Mouse (Mus musculus): ENCODE data around the gene Fam135a. TPM values are rescaled to one million over a fixed set of nuclear protein-coding genes. Genes with fewer than 3 reads are reported as not detected.

The Fam135a gene
- polyA plus RNA-seq, 1 experiment from 2014 or later: 31.4 TPM

- Histone ChIP-seq H3K4me2 (no peak overlapping the region), H3K9me3 (ENCODE audit: low read depth, low read length) (no peaks in the 10 kb centered on the region), H3K9ac (no peak overlapping the region), H3K27ac (ENCODE audit: low read depth) (no peak overlapping the region), H3K36me3 (ENCODE audit: insufficient read depth) (peaks cover 10% of the 10 kb centered on the region; the same call in 1 of the 2 replicates), H3K4me3 (ENCODE audit: low read depth, low read length) (no peak overlapping the region), H3K27me3 (ENCODE audit: insufficient read depth, low read length) (no peaks in the 10 kb centered on the region), H3K4me1 (ENCODE audit: insufficient read depth) (no peaks in the 10 kb centered on the region)
- DNase-seq (no peak), ATAC-seq (ENCODE audit: insufficient read depth) (no peak)
- TF ChIP-seq CTCF (IDR thresholded peaks at IDR 0.05; ENCODE audit: low read depth): no peak
- WGBS: 85% methylated on average over 7 of the region's 7 CpGs
Observed at GRCm38 (mm10) chr1:24068830-24069229, 31.3 kb downstream of the Fam135a start.

DNA sequence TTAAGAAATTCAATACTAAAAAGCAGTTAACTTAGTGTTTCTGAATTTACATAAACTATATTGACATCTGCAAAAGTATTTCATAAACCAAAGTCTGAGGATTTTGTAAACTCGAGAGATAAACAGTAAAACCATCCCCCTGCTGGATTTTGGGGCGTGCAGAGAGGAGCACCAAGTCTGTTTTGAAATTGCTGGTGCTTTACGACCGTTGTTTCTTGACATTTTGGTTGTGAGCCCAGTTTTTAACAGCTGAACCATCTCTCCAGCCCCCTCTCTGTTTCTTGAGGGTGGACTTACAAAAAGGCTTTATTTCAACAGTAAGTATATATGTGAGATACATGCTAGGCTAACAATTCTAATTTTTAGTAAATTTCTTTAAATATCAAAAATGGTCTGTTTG lies 33.4 kb downstream of the Fam135a start:
- TF ChIP-seq CTCF (IDR thresholded peaks at IDR 0.05; ENCODE audit: low read depth): no peak
- Histone ChIP-seq H3K4me3 (ENCODE audit: low read depth, low read length) (no peak overlapping the region), H3K4me1 (ENCODE audit: insufficient read depth) (no peaks in the 10 kb centered on the region), H3K27ac (ENCODE audit: low read depth) (no peak overlapping the region), H3K4me2 (no peak overlapping the region), H3K9ac (no peak overlapping the region), H3K27me3 (ENCODE audit: insufficient read depth, low read length) (no peaks in the 10 kb centered on the region), H3K9me3 (ENCODE audit: low read depth, low read length) (no peaks in the 10 kb centered on the region), H3K36me3 (ENCODE audit: insufficient read depth) (peaks cover 6% of the 10 kb centered on the region; the same call in 1 of the 2 replicates)
- peak; percentile 92 for DNase-seq
- WGBS: 33% methylated on average over 4 of the region's 4 CpGs
- ATAC-seq (ENCODE audit: insufficient read depth): peak; percentile 92

DNA sequence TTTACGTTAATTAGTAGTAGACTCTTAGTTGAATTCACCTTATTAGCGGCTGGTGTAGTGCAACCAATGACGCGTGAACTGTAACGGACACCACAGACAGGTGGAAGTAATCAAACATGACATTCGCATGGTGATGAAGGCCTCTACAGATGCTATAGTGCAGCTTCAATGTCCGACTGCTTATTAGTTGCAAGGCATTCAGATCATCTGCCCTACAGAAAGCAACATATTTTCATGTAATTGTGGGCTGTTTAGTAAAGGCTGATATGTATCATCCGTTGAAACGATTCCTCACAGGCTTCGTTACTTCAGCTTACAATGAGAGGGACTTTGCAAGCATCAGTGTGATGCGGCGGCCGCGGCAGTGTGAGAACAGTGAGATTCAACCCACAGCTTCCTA lies 44.4 kb downstream of the Fam135a start:
- Histone ChIP-seq H3K9me3 (ENCODE audit: low read depth, low read length) (no peaks in the 10 kb centered on the region), H3K27me3 (ENCODE audit: insufficient read depth, low read length) (no peaks in the 10 kb centered on the region), H3K36me3 (ENCODE audit: insufficient read depth) (peaks cover 16% of the 10 kb centered on the region), H3K4me3 (ENCODE audit: low read depth, low read length) (no peak overlapping the region), H3K9ac (no peak overlapping the region), H3K4me1 (ENCODE audit: insufficient read depth) (no peaks in the 10 kb centered on the region), H3K27ac (ENCODE audit: low read depth) (no peak overlapping the region), H3K4me2 (no peak overlapping the region)
- no peak for DNase-seq
- no peak for TF ChIP-seq CTCF (IDR thresholded peaks at IDR 0.05; ENCODE audit: low read depth)
- 89% methylated on average over 14 of the region's 14 CpGs for WGBS
- no peak for ATAC-seq (ENCODE audit: insufficient read depth)

- TF ChIP-seq CTCF (IDR thresholded peaks at IDR 0.05; ENCODE audit: low read depth): no peak
- Histone ChIP-seq H3K4me2 (no peak overlapping the region), H3K4me3 (ENCODE audit: low read depth, low read length) (no peak overlapping the region), H3K4me1 (ENCODE audit: insufficient read depth) (no peaks in the 10 kb centered on the region), H3K27ac (ENCODE audit: low read depth) (no peak overlapping the region), H3K9ac (no peak overlapping the region), H3K27me3 (ENCODE audit: insufficient read depth, low read length) (no peaks in the 10 kb centered on the region), H3K9me3 (ENCODE audit: low read depth, low read length) (no peaks in the 10 kb centered on the region), H3K36me3 (ENCODE audit: insufficient read depth) (peaks cover 9% of the 10 kb centered on the region)
- DNase-seq (no peak), ATAC-seq (ENCODE audit: insufficient read depth) (no peak)
- WGBS: 71% methylated on average over 6 of the region's 6 CpGs
Observed at GRCm38 (mm10) chr1:24046730-24047510, 53.2 kb downstream of the Fam135a start.

- Histone ChIP-seq H3K9ac (no peak overlapping the region), H3K9me3 (ENCODE audit: low read depth, low read length) (no peaks in the 10 kb centered on the region), H3K4me1 (ENCODE audit: insufficient read depth) (no peaks in the 10 kb centered on the region), H3K27ac (ENCODE audit: low read depth) (no peak overlapping the region), H3K36me3 (ENCODE audit: insufficient read depth) (peaks cover 8% of the 10 kb centered on the region; the same call in 1 of the 2 replicates), H3K27me3 (ENCODE audit: insufficient read depth, low read length) (no peaks in the 10 kb centered on the region), H3K4me2 (no peak overlapping the region), H3K4me3 (ENCODE audit: low read depth, low read length) (no peak overlapping the region)
- no peak for TF ChIP-seq CTCF (IDR thresholded peaks at IDR 0.05; ENCODE audit: low read depth)
- DNase-seq (no peak), ATAC-seq (ENCODE audit: insufficient read depth) (no peak)
- WGBS: 73% methylated on average over 5 of the region's 5 CpGs
Observed at GRCm38 (mm10) chr1:24045627-24046026, 54.5 kb downstream of the Fam135a start.

- no peaks in the 10 kb centered on the region for H3K9me3 ChIP-seq (ENCODE audit: low read depth, low read length)
- no peak overlapping the region for H3K9ac ChIP-seq
- no peak overlapping the region for H3K27ac ChIP-seq (ENCODE audit: low read depth)
- H3K27me3 ChIP-seq (ENCODE audit: insufficient read depth, low read length): no peaks in the 10 kb centered on the region
- WGBS: 86% methylated on average over 5 of the region's 5 CpGs
- H3K36me3 ChIP-seq (ENCODE audit: insufficient read depth): 0 out of 2 replicates have a peak, but pooled peaks cover 6% of the 10 kb centered on the region
- DNase-seq (no peak), ATAC-seq (ENCODE audit: insufficient read depth) (no peak)
- no peak for TF ChIP-seq CTCF (IDR thresholded peaks at IDR 0.05; ENCODE audit: low read depth)
- no peak overlapping the region for H3K4me2 ChIP-seq
- no peaks in the 10 kb centered on the region for H3K4me1 ChIP-seq (ENCODE audit: insufficient read depth)
- no peak overlapping the region for H3K4me3 ChIP-seq (ENCODE audit: low read depth, low read length)
Observed at GRCm38 (mm10) chr1:24043007-24043406, 57.1 kb downstream of the Fam135a start.

GRCm38 (mm10) chr1:24033759-24034423 lies 66.2 kb downstream of the Fam135a start:
- H3K27ac ChIP-seq (ENCODE audit: low read depth): no peak overlapping the region
- no peak for ATAC-seq (ENCODE audit: insufficient read depth)
- H3K9me3 ChIP-seq (ENCODE audit: low read depth, low read length): no peaks in the 10 kb centered on the region
- H3K27me3 ChIP-seq (ENCODE audit: insufficient read depth, low read length): no peaks in the 10 kb centered on the region
- peaks cover 5% of the 10 kb centered on the region for H3K36me3 ChIP-seq (ENCODE audit: insufficient read depth)
- H3K4me2 ChIP-seq: no peak overlapping the region
- WGBS: 64% methylated on average over 2 of the region's 2 CpGs
- H3K9ac ChIP-seq: no peak overlapping the region
- no peak overlapping the region for H3K4me3 ChIP-seq (ENCODE audit: low read depth, low read length)
- peak; percentile 51 for DNase-seq
- no peaks in the 10 kb centered on the region for H3K4me1 ChIP-seq (ENCODE audit: insufficient read depth)
- TF ChIP-seq CTCF (IDR thresholded peaks at IDR 0.05; ENCODE audit: low read depth): peak; percentile 46

Data from lung, embryonic 14.5 days (tissue).